In the genomic region with DNA sequence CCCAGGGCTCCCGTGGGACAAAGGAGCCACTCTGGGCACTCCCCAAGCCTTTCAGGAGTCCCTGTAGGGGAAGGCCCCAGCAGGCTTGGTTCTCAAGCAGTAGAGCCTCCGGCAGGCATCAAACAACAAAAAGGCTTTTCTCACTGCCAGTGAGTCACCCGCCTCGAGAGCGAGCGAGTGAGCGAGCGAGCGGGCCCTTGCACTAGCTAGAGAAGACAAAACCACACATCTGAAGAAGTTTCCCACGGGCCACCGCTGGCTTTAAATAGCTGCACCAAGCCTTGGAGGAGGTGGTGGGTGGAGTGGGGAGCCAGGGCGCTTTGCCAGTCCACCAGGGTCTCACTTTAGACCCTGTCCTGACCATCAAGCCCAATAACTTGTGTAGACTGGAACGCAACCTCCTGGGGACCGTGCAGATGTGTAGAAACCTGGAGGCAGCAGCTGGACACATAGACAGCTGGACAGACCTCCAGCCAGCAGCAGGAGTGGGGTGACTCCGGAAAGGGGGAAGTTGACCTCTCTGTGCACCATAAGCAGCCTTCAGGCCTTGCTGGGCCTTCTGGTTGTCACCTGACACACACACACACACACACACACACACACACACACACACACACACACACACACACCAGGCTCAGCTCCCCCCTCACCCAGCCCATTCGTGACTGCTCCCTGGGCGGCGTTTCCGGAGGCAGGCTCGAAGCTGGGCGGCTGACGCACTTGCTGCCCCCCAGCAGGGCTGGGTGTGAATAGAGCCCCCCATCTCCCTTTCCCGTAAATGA, we compare ENCODE assay signal across 9 mouse cellular contexts. TPM values are rescaled to one million over a fixed set of nuclear protein-coding genes. Genes with fewer than 3 reads are reported as not detected.
DNase-seq lines count a peak whose midpoint lies in the region; ATAC-seq and TF ChIP-seq lines count a peak whose summit lies in the region.
"Had no signal": no experiment of that assay in that cellular context is flagged by ENCODE, and none has a peak within 500 bp of the region (broad histone marks: within the 10 kb centered on the region; RNA-seq: fewer than 3 reads in every experiment).

No protein-coding gene starts in this region.

- no peak for TF ChIP-seq POLR2A in brain, embryonic 14.5 days (IDR thresholded peaks at IDR 0.05; ENCODE audit: borderline replicate concordance, extremely low read depth, insufficient read depth, insufficient read length, poor library complexity, severe bottlenecking)

- H3K4me3 ChIP-seq in kidney, embryonic 15.5 days (replicated peaks), result no peak overlapping the region

- no peak overlapping the region for H3K4me2 ChIP-seq in kidney, embryonic 15.5 days

- H3K9me3 ChIP-seq in kidney, embryonic 15.5 days (replicated peaks), result no peaks in the 10 kb centered on the region

- no peak overlapping the region for H3K9ac ChIP-seq in kidney, embryonic 15.5 days

- ATAC-seq in megakaryocyte, adult 5-6 weeks (ENCODE audit: poor library complexity, severe bottlenecking), result peak; percentile 57
- no peak for ATAC-seq in kidney, embryonic 15.5 days (replicated peaks; ENCODE audit: low FRiP score)

- no peak overlapping the region for H3K27ac ChIP-seq in kidney, embryonic 15.5 days

- no peak for TF ChIP-seq CTCF in brain, embryonic 14.5 days (IDR thresholded peaks at IDR 0.05; ENCODE audit: borderline replicate concordance, extremely low read depth, insufficient read depth, insufficient read length)

- 67% methylated on average over 23 of the region's 23 CpGs for WGBS in kidney, embryonic 15.5 days

- no peaks in the 10 kb centered on the region for H3K27me3 ChIP-seq in kidney, embryonic 15.5 days

- peak; percentile 12 for DNase-seq in spleen, adult 12 weeks (ENCODE audit: low spot score)
- no peak for DNase-seq in spleen, postnatal 4 days (ENCODE audit: low spot score in 2 of 2)
- DNase-seq in brain, embryonic 14.5 days (ENCODE audit: low read depth), result peak; percentile 68
- DNase-seq in thymus, postnatal 25 days, result peak; percentile 77
- DNase-seq in left cerebral cortex, adult 8-10 months (ENCODE audit: low spot score in 2 of 2), result no peak
- no peak for DNase-seq in frontal cortex, postnatal 25 days (ENCODE audit: low spot score in 2 of 2)

- no peaks in the 10 kb centered on the region for H3K36me3 ChIP-seq in kidney, embryonic 15.5 days

- peaks cover 6% of the 10 kb centered on the region; the same call in 1 of the 2 replicates for H3K4me1 ChIP-seq in kidney, embryonic 15.5 days

RNA-seq across cellular contexts. Expression of a gene that starts 40.4 kb away (rescaled TPM):
- 0.40 and 0.64 TPM in 2 replicates for polyA plus RNA-seq in brain, embryonic 14.5 days (2012; rRNA removed)
- total RNA-seq in megakaryocyte, adult 5-6 weeks (2015), result 18.1 and 20.8 TPM in 2 replicates
- total RNA-seq in megakaryocyte, adult 5-6 weeks (2017), result 4.3 and 6.5 TPM in 2 replicates
- polyA plus RNA-seq in kidney, embryonic 15.5 days (2015; fragmentation: Nextera tagmentation; extraction: Ambion mirVana), result 0.04 and 0.19 TPM in 2 replicates
- under 1 TPM in 2 of 4 experiments, not detected in 2; 0.27 to 0.30 TPM for total RNA-seq in left cerebral cortex, adult 8-10 months (2022)
- total RNA-seq: left cerebral cortex, postnatal 25 days had no signal

Comparison
In these comparisons a context has a peak if more than half of its experiments do, and no peak if none do; other contexts are left out.
1. DNase-seq: peak in spleen, adult 12 weeks (single experiment), brain, embryonic 14.5 days (single experiment) and thymus, postnatal 25 days (single experiment); none in spleen, postnatal 4 days (0 of 2), left cerebral cortex, adult 8-10 months (0 of 2) and frontal cortex, postnatal 25 days (0 of 2).
2. RNA of a gene that starts 40.4 kb away (total RNA-seq): 4.3 to 20.8 TPM in megakaryocyte, adult 5-6 weeks; 0.27 to 0.30 TPM in left cerebral cortex, adult 8-10 months; every median in the first group is over 4 times any median in the second.